Mouse (Mus musculus): ENCODE data around the gene Pfkfb4.
A peak's percentile ranks its signal among the peaks of the same experiment; 100 is the strongest.

Pfkfb4 gene

GRCm38 (mm10) chr9:109056916-109057315, 65.3 kb downstream of the Pfkfb4 start:
- DNase-seq (ENCODE audit: low read depth, low spot score): no peak

DNA sequence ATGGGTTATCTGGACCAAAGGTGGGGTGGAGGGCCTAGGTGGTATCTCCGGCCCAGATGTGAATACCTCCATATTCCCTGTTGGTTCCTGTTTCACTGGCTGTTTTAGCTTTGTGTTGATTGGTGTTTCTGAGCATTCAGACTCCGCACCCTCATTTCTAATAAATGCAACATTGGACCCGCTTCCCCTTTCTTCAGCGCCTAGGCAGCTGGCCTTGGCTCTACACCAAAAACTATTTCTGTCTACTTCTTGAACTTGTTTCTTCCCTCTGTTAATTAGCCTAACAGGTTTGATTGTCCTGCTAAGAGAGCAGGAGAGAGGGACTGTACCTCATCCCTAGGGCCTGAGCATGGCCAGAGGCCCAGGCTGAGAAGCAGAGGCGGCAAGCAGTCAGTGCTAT, 66.0 kb downstream of the Pfkfb4 start:
- no peak for DNase-seq (ENCODE audit: low read depth, low spot score)

DNA sequence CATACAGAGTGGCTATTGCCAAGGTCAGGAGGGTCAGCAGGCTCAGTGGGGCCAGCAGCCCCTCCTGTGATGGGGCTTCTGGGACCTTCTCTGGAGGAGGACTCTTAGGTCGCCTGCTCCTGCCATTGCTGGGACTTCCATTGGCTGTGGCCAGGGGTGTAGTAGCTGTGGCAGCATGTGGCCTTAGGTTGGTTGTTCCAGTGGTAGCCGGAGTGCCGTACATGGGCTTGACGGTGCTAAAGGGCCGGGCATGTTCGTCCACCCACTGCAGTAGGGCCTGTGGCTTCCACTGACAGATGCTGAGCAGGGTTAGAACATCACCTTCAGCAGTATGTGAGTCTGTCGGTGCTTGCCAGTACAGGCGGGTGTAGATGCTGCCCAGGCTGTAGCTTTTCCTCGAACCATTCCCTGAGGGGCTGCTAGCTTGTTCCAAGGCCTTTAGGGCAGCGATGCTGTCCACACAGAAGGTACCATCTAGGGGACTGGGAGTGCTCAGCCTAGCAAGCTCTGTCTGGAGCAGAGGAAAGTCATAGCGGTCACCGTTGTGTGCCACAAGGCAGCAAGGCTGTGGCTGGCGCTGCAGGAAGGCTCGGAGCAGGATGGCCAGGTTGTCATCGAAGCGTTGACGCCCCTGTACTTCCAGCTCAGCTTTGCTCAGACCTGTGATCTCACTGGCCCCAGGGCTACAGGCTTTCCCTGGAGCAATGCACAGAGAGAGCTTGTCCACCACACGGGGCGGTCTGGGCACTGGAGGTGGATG, 66.6 kb downstream of the Pfkfb4 start:
- DNase-seq (ENCODE audit: low read depth, low spot score): no peak

DNA sequence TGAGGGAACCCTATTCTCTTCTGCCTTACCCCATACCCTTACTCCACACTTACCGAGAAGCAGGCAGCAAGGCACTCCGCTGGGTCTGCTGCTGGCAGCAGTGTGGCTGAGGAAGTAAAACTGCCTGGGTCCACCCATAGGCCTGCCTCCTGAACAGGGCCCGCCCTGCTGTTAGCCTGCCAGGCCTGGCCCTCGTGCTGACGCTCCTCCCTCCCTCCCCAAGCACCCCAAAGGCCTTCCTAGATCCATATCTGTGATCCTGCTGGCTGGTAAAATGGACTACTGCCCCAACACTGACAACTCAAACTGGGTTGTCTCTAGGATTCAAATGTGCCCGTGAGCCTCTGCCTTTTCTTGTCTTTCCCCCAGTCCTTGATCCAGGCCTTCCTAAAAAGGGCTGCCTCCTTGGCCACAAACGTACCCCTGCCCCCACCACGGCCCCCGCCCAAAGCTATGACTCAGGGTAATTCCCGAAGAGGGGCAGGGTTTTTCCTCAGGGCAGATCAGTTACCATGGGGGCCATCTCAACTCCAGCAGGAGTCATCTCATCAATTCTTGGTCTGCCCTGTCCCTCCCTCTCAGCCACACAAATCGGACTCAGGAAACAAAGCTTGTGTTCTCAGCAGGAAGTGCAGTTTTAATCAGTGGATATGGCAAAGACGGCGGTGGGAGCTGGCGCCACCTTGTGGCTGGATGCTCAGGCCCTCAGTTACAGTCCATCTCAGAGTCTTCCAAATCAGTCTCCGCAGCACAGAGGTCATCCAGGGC, 67.7 kb downstream of the Pfkfb4 start, which contains the start of gene Trex1:
TSS of gene Trex1 (minus strand) at position 599 of the 768 bp plus-strand sequence.
- peak; percentile 85 for DNase-seq (ENCODE audit: low read depth, low spot score)

GRCm38 (mm10) chr9:109060184-109060897, 68.8 kb downstream of the Pfkfb4 start:
- DNase-seq (ENCODE audit: low read depth, low spot score): no peak

DNA sequence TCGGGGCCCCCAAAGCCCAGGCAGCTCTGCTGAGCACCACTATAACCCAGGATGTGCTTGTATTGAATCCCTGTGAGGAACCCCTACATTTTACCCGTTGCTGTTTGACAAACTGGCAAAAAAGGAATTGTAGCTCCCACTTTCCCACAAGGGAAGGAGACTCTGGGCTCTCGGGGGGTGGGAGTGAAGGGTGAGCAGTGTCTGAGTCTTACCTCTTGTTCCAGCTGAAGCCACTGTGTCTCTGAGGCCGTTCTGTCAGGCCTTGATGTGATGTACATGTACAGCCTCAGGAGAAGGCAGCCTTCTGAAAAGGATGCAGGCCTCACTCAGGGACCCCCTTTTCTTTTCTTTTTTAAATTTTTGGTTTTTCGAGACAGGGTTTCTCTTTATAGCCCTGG, 69.3 kb downstream of the Pfkfb4 start:
- no peak for DNase-seq (ENCODE audit: low read depth, low spot score)

DNA sequence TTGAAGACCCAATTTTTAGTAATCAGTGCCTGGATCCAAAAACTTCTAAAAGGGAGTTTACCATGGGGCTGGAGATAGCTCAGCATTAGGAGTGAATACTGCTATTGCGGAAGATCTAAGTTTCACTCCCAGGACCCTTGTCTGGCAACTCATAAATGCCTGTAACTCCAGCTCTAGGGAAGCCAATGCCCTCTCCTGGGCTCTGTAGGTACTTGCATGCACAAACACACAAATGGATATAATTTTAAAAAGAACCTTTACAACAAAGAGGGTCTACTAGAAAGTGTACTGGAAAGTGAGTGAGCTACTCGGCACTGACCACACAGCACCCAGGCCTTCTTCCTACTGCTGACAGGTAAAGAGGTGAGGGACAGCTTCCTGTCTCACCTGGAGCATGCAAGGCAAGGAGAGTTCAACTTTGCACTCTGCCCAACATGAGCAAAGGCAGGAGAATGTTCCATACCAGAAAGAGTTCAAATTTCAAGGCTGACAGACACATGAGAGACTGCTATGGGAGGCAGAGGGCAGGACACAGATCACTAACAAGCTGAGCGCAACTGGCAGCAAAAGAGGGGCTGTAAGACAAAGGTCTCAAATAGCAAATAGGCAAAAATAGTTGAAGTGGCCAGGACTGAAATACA, 76.6 kb downstream of the Pfkfb4 start:
- no peak for DNase-seq (ENCODE audit: low read depth, low spot score)

- peak; percentile 89 for DNase-seq (ENCODE audit: low read depth, low spot score)
These were observed 82.3 kb downstream of the Pfkfb4 start, which contains the start of gene Atrip for GRCm38 (mm10) chr9:109073661-109074573. Atrip (minus strand) TSS chr9:109074124.

DNA sequence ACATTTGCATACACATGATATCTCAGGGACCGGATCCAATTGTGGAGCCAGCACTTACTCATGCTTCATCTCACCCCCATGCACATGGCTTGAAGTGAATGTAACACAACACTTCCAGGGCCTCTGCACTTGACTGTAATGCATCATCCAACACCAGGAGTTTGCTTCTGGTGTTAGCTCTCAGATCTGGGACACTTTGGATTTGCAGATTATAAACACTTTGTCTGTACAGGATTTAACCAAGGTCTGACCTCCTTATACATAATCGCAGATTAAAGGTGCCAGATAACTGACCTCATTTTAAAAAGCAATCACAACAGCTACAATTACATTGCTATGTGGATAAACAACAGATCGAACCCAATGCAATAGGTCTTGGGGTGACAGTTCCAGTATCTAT, 88.9 kb downstream of the Pfkfb4 start:
- no peak for DNase-seq (ENCODE audit: low read depth, low spot score)

DNA sequence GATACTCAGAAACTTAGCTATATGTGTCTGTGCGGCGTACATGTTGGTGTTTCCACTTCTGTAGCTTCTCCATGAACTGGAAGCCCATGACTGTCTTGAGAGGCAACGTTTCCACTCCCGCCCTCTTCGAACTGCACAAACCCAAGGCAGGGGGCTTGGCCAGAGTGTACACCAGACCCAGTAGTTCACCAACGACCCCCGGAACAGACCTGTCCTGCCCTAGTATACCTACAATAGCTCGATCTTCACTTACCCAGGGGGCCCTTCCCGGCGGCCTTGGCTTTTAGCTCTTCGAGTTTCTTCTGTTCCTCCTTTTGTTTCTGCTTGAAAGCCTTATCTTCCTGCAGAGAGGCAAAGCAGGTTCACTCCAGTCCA, 90.2 kb downstream of the Pfkfb4 start:
- no peak for DNase-seq (ENCODE audit: low read depth, low spot score)
